Mouse (Mus musculus) gastrocnemius, adult 2 months (tissue): ENCODE measurements around the gene Fam53b. TPM values are rescaled to one million over a fixed set of nuclear protein-coding genes. Genes with fewer than 3 reads are reported as not detected.
A peak's percentile ranks its signal among the peaks of the same experiment; 100 is the strongest.

ENCODE experiments used
- DNase-seq: peaks from one replicate; pipeline ENCODE4 v3.0.0; 2022
- H3K27ac ChIP-seq: fragments of 200-600 bp; 2 replicates; pipeline ENCODE4 v1.8.1; 2022; ENCODE audit warnings: mild to moderate bottlenecking
- H3K4me3 ChIP-seq: fragments of 200-600 bp; 2 replicates; pipeline ENCODE4 v1.8.1; 2022; ENCODE audit warnings: mild to moderate bottlenecking, moderate library complexity
- CTCF ChIP-seq: fragments of 200-600 bp; IDR thresholded peaks from 2 replicates; pipeline ENCODE4 v1.8.1; 2022; ENCODE audit warnings: antibody characterized with exemption, mild to moderate bottlenecking, moderate library complexity
- intact Hi-C: fragments of 180-260 bp; cut with DNase I; formaldehyde crosslinking; loops from one replicate; pipeline ENCODE4 v1.15.1; 2025
- total RNA-seq, 2 experiments: library from RNA; stranded (reverse); gene quantifications; 2 replicates each; pipeline ENCODE4 v1.2.3; 2021

Gene Fam53b
- total RNA-seq, 2 experiments from 2014 or later = 15.3 to 27.4 TPM

DNA sequence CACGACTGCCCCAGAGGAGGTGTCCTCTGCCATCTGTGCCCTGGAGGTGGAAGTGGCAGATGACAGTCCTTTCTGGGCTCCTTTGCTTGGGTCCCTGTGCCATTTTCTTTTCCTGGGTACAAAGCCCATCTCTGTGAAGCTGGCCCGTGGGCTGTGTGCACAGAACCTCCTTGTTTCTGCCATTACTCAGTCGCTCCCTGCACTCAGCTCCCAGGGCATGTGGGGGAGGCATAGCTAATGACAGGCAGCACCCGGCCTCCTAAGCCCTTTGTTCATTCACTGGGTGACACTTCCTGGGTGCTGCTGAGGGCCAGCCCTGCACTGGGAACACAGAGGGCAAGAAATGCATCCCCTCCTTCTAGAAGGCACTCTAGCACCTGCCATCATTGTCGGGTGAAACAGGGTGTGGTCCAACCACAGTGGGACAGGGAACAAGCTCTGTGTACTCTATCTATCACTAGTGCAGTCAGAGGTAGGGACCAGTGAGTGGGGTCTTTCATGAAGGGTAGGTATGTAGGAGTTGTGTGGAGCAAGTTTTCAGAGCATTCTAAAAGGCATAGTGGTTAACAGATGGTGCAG lies 111.1 kb downstream of the Fam53b start:
- intact Hi-C loops = no loop called here
- TF ChIP-seq CTCF = no peak
- DNase-seq = no peak

DNA sequence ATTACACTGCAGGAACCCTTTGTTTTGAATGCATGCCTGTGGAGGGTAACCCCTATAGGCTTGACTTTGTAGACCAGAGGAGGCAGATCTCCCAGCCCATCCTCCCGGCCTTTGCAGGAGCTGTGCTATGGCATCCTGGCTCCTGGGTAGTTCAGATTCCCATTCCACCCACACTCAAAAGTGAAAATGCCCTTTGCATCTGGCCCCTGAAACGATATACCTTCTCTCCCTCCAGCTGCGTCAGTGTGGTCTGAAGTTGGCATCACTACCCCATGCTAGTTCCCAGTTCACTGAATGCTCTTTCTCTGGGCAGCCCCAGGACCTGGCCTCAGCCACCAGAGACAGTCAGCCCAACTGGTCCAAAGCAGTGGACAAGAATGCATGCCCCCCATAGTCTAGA lies 111.7 kb downstream of the Fam53b start:
- TF ChIP-seq CTCF = no peak

More for the DNA sequence above, 111.1 kb downstream of the Fam53b start:
- Histone ChIP-seq H3K4me3 (no peak overlapping the region), H3K27ac (no peak overlapping the region)

DNA sequence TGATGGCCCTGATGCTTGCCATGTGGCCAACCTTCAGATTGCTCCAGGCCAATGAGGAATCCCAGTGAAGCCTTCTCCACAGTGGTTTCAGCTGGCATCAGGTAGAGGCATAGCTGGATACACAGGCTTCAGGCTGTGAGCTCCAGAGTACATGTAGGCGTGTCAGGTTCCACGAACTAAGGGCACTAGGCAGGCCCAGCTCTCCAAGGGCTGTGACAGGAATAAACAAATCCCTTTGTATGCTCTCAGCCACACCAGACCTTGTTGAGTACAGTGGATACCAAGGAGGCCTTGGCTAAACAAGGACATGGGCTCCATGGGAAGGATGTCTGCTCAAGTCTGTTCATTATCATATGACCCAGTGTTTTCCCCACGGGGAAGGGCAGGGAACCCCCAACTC lies 112.3 kb downstream of the Fam53b start:
- intact Hi-C loops = no loop called here
- TF ChIP-seq CTCF = no peak
- Histone ChIP-seq H3K4me3 (no peak overlapping the region), H3K27ac (peak overlapping the region; percentile 38)
- DNase-seq = no peak

More for the DNA sequence above, 111.7 kb downstream of the Fam53b start:
- no peak for DNase-seq
- no peak overlapping the region for H3K4me3 ChIP-seq
- H3K27ac ChIP-seq = no peak overlapping the region
- intact Hi-C loops = no loop called here

DNA sequence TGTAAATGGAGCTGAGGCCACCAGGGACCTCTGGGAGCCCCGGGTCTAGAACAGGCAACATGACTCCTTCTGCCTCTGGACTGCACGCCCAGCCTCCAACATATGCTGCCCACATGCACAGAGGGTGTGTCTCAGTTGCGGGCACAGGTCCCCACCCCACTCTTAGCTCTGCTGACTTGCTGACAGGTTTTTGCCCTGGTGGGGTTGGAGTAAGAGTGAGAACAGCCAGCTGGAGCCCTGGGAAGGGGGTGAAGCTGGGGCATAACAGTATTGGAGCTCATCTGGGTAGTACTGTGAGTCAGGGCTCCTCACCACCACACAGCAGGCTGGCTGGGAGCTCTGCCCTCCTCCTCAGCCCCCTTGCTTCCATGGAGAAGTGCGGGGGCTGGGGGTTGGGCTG lies 113.6 kb downstream of the Fam53b start:
- TF ChIP-seq CTCF = no peak
- DNase-seq = no peak
- intact Hi-C loops = no loop called here
- Histone ChIP-seq H3K27ac (no peak overlapping the region), H3K4me3 (no peak overlapping the region)

DNA sequence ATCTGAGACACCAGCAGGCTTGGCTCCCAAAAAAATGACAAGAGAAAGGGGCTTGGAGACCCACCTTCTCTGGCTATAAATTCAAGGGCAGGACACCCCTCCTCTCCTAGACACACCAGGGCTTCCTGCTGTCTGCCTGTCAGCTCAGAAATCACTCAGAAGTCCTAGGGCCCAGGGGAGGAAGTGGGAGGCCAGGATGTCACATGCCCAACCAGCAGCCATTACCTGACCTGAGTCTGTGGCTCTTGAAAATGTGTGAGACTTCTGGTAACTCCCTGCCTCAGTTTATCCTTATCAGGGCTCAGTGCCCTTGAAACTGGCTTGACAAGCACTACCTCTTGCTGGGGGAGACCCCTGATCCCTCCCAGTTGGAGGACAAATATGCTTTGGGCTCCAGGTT lies 114.0 kb downstream of the Fam53b start:
- intact Hi-C loops = no loop called here

DNA sequence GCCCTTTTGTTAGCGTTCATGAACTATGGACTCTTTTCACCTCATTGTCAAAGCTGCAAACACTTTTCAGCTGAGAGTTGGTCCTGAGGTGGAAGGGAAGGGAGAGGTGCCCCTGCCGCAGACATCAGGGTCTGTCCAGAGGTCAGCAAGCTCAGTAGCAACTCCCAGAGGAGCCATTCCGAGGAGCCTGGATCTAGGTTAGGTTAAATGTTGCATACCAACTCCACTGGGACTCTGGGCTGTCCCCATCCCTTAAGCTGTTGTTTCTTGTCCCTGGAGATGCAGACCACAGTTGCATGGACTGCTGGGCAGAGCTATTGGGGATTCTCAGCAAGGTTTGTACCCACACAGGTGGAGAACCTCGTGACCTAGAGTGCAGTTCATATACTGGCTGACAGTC lies 114.5 kb downstream of the Fam53b start:
- no peak for TF ChIP-seq CTCF
- no peak for DNase-seq
- intact Hi-C loops = no loop called here
- Histone ChIP-seq H3K27ac (no peak overlapping the region), H3K4me3 (no peak overlapping the region)

More for the DNA sequence above, 114.0 kb downstream of the Fam53b start:
- Histone ChIP-seq H3K4me3 (no peak overlapping the region), H3K27ac (no peak overlapping the region)
- TF ChIP-seq CTCF = no peak
- no peak for DNase-seq

DNA sequence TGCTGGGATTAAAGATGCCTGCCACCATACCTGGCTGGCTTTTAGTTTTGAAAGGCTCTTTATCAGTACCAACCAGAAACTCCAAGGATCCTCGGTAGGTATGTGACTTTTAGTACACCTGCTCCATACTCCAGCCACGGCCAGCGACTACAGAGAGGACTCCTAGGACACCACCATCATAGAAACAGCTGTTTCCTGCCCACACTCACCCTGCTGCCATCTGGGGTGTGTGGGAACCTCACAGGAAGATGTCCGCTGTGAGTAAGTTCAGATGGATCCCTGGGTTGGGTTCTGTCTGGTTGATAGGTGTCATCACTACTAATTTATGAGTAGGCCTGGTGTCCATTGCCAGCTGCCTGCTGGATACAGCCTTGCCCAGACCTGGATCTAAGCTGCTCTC lies 114.9 kb downstream of the Fam53b start:
- intact Hi-C loops = no loop called here
- no peak for TF ChIP-seq CTCF
- no peak overlapping the region for H3K4me3 ChIP-seq
- DNase-seq = no peak
- H3K27ac ChIP-seq = no peak overlapping the region

DNA sequence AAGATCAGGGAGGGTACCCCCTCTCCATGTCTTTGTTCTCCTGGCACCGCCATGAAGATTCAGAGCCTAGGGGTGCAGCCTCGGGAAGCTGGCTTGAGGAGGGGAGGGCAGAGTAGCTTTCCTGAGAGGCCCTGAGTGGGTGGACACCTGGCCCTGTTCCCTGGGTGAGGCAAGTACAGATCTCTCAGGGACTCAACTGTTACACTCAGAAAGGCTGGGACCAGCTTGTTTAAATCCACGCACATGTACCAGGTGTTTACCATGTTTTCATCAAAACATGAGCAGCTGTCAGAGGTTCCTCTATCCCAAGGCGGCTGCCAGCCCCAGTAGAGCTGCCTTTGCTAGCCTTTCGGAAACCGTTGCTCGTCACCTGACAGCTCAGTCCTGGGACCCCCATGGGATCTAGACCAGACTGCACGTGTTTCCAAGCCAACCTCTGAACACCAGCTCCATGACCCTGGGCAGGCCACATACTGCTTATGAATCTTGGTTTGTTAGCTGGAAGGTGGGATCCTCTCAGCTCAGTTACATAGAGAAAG lies 116.4 kb downstream of the Fam53b start:
- no peak for DNase-seq
- H3K27ac ChIP-seq = no peak overlapping the region
- no peak for TF ChIP-seq CTCF
- H3K4me3 ChIP-seq = no peak overlapping the region
- intact Hi-C loops = no loop called here

DNA sequence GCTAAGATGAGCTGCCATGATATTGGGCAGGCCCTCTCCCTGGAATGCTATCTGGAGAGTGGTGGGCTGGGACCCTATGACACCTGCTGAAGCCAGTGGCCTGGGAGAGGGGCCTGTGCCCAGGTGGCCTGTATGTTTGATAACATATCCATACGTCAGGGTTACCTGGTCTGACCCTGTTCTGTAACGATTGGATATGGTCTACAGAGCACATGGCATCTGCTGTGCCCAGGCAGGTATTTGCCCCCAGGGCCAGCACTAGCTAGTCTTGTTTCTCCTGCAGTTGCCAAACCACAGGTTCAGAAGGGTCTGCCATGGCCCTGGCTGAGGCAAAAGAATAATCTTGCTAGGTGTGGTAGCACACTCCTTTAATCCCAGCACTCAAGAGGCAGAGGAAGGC lies 120.1 kb downstream of the Fam53b start:
- Histone ChIP-seq H3K4me3 (no peak overlapping the region), H3K27ac (no peak overlapping the region)
- intact Hi-C loops = no loop called here
- TF ChIP-seq CTCF = no peak
- no peak for DNase-seq

DNA sequence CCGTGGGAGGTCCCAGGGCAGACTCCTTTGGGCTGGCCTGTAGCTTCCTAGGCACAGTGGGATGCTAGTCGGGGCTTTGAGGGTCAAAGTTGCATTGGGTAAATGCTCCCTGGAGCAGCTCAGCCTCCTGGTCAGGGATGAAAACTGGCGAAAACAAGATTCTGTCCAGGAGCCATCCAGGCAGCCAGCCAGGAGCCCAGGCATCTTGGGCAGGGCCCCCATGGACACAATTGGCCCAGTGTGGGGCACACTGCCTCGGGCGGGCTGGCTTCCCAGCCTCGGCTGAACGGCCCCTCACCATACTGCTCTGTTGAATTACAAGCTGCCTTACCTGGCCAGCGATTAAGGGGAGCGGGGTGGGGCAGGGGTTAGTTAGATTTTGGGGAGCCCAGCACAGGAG lies 121.0 kb downstream of the Fam53b start:
- Histone ChIP-seq H3K27ac (no peak overlapping the region), H3K4me3 (no peak overlapping the region)
- intact Hi-C loops = no loop called here
- no peak for DNase-seq
- no peak for TF ChIP-seq CTCF

DNA sequence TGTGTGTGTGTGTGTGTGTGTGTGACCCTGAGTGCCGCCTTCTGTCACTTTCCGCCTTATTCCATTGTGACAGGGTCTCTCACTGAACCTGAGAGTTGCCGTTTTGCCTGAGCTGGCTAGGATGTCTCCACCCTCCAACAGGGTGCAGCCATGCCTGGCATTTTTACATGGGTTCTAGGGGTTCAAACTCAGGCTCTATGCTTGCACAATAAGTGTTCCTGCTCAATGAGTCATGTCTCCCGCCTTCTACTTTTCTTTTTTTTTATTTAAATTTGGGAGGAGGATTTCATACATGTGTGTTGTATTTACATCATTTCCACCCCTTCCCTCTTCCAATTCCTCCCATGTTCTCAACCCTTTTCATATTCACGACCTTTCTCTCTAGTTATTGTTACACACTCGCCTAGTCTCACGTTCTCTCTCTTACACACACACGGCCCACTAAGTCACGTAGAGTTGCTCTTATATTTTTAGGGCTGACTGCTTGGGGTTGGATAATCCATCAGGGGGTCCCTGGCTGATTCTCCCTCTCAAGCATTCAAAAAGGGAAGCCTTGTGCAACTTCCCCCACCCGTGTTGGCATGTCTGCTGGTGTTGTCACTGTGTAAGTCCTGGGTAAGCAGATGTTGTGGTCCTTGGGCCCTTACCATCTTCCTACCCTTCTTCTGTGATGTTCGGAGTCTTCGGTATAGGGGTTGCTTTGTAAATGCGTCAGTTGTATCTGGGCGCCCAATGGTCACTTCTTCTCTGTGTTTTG lies 122.8 kb downstream of the Fam53b start:
- DNase-seq = no peak
- Histone ChIP-seq H3K27ac (no peak overlapping the region), H3K4me3 (no peak overlapping the region)
- intact Hi-C loops = no loop called here
- TF ChIP-seq CTCF = no peak

DNA sequence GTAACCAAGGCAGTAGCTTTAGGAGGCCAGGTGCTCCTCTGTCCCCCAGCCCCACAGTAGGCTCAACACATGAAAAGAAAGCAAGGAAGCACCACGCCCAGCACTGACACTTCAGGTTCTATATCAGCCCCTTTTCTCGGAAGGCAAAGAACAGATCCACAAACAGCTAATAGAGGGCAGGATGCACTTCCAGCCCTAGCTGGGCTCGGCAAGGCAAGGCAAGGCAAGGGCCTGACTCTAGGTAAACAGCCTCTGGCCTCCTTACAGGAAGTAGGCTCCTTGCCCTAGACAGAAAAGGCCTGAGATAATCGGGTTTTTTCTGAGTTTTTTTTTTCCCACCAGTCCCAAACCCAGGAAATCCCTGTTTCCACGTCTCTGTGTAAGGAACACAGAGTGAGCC lies 124.0 kb downstream of the Fam53b start:
- DNase-seq = no peak
- intact Hi-C loops = no loop called here
- no peak overlapping the region for H3K27ac ChIP-seq
- H3K4me3 ChIP-seq = no peak overlapping the region
- no peak for TF ChIP-seq CTCF

DNA sequence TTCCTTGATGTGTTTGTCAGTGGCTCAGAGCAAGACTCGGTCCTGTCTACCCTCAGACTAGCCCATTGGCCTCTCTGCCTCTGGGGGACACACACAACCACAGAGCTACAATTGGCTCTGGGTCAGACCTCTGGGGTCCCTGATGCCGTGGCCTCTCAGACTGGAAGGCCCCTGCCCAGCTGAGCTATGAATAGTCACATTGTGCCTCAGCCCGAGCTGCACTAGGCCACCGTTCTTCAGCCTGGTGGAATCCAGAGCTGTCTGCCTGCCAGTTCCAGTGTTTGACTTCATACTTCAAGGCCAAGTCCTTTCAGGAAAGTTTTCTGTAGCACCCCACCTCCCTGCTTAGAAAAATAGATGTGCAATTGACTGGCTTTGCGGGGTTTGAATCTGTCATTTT lies 125.0 kb downstream of the Fam53b start:
- 0 out of 2 replicates have a peak overlapping the region, but pooled peaks have one; percentile 3 for H3K27ac ChIP-seq
- H3K4me3 ChIP-seq = no peak overlapping the region
- intact Hi-C loops = no loop called here
- no peak for DNase-seq
- TF ChIP-seq CTCF = no peak

DNA sequence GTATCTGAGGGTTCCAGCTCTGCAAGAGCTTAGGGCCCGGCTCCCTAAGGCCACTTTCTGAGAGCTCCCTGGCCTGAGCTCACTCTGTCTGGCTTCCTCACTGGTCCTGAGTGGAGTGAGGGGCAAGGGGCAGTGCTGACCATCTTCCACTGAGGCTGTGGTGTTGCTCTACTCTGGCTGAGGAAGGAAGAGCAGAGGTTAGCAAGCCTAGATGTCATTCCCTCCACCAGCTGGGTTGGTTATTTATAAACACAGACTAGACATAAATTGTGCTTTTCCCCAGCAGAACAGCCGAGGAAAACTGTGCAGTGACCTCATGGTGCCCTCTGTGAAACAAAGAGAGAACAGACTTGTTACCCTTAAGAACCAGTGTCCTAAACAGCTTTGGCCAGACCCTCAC lies 125.8 kb downstream of the Fam53b start:
- Histone ChIP-seq H3K27ac (no peak overlapping the region), H3K4me3 (no peak overlapping the region)
- DNase-seq = no peak
- intact Hi-C loops = no loop called here
- TF ChIP-seq CTCF = no peak
